In genomic region chr4:108830698-108831097, GRCm38 (mm10) we compare ENCODE assay signal across 1 mouse cellular context.
A peak's percentile ranks its signal among the peaks of the same experiment; 100 is the strongest.
TF ChIP-seq lines count a peak whose summit lies in the region.

No protein-coding gene starts in this region.

TF ChIP-seq in myocyte, 11 proteins besides CTCF, POLR2A, EP300 and RAD21:
- no peak for TF ChIP-seq USF1 (IDR thresholded peaks at IDR 0.05; ENCODE audit: low read depth)
- peak; percentile 36; the same call in 1 of the 2 replicates for TF ChIP-seq CEBPB (IDR thresholded peaks at IDR 0.05; ENCODE audit: insufficient read depth, poor library complexity, severe bottlenecking)
